Mouse (Mus musculus): ENCODE measurements at regions not wholly inside any gene's neighbourhood (a gene's known extent, or its start where the extent isn't known, plus 50 kb on each side); places are given as distances from the start of the nearest gene placed in this dataset.

DNA sequence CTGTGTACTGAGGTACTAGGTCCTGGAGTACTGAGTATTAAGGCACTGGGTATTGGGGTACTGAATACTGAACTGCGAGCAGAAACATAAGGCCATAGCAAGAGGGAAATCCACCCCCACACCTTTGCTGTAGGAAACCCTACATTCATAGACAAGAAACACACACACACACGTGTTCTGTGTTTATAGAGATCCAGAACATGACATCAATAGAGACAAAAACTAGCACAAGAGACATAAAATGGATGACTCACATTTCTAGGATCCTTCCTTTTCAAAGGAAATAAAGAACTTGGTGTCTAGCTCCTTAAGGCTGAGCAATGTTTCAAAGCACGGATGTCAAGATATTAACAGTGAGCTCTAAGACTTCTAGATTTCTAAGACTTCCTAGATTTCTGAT is 49.9 kb upstream of the Nepro start:
- DNase-seq (ENCODE audit: low spot score in 2 of 2): no peak

DNA sequence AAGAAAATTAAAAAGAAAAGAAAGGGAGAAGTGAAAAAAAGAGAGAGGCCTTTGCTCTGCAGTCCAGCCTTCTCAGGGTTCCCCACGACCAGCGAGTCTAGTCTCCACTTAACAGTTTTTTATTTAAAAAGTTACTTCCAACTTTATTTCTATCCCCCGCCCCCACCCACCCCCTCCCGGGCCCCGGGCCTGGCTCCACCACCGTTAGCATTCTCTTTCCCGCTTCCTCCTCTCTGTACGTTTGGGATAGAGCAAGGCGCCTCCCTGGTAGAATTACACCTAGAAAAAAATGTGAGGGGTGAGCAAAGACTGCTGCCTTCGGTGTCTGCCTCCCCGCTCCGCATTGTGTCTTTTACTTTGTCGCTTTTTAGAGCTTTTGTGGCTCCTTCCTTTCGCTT is 51.7 kb upstream of the Nepro start:
- no peak for DNase-seq (ENCODE audit: low spot score in 2 of 2)

DNA sequence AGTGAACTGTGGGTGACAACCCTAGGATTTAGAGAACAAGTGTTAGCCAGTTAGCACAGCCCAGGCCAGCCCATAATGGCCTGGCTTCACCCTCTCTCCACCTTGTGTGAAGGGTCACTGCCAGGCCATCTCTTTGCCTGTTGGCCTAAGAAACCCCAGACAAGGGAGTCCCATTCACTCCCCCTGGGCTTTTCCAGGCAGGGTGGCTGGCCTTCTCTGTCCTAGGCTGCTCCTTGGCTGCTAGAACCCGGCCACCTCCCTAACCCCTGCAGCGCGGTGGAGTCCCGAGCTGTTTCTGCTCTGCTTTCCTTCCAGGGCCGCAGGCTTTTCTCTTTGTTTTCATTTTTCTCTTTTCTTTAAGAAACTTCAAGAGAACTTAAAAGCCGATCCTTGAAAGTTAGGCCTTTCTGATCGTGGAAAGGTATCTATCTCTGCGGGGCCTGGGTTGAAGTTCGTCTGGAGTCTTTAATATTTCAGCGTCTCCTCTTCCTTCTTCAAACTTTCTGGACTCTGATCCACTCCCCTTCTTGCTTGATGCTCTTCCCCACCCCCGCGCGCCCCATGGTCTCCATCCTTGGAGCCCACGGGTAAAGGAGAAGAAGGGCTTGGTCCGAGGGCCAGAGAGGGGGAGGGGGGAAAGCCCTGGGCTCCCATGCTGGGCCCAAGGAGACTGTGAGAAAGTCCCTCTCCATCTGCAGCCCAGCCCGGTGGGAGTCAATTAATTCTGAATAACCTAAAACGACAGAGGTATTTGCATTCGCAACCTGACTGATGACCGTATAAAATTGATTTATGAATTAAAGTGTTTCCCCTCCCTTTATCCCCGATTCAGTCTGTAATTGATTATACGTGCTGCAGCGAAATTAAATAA is 52.3 kb upstream of the Nepro start:
- DNase-seq (ENCODE audit: low spot score in 2 of 2): no peak

DNA sequence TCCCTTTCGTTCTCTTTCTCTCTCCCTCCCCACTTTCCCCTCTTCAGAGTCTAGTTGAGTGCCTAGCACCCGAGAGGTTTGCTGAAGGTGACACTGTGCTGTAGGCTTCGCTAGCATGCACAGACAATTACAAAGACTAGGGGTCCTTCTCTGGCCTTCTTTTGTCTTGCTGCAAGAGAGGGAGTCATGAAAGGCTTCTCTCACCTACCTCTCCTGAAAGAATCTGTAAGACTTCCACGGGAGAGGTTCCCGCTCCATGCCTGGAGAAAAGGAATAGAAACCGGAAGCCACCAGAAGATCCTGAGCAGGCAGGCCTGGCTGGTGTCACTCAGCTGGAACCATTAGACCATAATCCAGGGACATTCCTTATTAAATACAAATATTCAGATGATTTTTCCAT is 56.0 kb upstream of the Nepro start:
- no peak for DNase-seq (ENCODE audit: low spot score in 2 of 2)

DNA sequence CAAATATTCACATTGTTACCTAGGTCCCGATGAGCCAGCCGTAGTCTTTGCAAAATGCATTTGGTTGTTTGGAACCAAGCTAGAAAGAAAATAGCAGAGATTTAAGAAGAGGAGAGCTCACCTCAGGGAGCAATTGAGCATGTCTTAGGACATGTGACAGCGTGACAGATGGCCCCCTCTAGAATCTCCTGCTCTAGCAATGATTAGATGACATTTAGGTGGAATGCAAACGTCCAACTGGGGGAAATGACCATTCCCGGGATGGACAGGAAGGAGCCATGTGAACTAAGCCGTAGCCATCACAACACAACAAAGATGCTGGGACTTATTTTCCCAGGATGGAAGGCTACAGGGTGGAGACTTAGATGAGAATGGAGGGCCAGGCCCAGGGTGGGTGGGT is 57.0 kb upstream of the Nepro start:
- no peak for DNase-seq (ENCODE audit: low spot score in 2 of 2)

DNA sequence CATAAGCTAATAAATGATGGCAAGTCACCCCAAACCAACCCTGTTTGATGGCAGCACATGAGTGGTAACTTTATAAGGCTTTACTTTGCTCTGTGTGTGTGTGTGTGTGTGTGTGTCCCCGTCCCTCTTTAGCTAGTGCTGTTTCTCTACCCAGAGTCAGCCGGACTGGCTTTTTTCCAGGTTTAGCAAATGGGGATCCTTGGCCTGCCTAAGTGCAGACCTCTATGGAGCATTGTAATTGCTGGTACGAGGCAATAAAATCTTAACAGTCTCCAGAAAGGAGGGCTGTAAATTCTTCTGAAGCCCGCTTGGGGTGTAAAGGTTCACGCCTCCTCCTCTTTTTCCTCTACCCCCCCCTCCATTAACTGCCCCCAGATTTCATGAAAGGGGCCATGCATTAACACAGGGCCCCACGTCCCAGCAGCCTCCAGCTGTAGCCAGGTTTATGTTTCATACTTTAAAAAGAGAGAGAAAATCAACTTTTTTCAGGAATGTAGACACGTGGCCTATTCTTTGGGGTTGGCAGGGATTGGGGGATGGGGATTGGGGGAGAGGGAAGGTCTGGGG is 57.6 kb upstream of the Nepro start:
- no peak for DNase-seq (ENCODE audit: low spot score in 2 of 2)

DNA sequence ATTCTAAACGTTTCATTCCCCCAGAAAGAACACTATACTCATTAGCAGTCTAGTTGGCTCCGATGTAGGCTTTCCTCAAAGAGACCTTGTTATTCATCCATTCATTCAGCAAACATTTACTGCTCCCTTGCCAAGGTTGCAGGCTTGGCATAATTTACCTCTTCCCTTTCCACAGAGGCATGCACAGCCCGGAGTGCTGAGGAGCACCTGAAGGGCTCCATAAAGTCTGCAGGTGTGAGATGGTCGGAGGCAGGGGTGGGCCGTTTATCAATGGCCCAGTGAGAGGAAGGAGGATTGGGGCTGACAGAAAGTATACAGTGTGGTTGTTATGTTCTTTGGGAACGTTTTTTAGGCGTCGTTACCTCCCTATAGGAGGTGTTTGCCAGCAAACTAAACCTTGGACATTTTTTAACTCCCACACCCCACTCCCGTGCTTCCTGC is 58.6 kb upstream of the Nepro start:
- DNase-seq (ENCODE audit: low spot score in 2 of 2): no peak

DNA sequence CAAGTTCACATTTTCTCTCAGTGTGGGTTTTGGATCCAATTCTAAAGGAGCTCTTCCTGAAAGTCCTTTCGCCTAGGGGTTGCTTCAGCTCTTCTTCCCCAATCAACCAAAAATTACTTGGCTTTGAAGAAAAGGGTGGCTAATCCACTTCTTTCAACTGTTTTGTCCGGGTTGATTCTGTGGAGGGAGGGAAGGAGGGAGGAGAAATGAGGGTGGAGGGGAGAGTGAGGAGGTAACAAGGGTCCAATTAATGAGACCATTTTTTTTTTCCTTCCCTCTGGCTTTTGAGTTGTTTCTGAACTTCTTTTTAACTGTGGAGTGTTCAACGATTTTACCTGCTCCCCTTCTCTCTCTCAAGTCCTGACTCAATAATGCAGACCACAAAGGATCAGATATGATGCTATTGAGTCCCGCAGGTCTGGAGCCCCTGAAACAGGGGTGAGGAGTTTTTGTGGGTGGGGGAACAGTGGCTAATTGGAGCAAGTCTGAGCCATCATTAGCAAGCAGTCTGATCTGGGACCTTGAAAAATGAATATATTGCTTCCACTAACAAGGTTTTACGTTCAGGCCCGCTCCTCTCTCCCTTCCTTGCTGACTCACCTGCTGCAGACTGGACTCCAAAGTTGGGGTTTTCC is 61.0 kb upstream of the Nepro start:
- no peak for DNase-seq (ENCODE audit: low spot score in 2 of 2)

DNA sequence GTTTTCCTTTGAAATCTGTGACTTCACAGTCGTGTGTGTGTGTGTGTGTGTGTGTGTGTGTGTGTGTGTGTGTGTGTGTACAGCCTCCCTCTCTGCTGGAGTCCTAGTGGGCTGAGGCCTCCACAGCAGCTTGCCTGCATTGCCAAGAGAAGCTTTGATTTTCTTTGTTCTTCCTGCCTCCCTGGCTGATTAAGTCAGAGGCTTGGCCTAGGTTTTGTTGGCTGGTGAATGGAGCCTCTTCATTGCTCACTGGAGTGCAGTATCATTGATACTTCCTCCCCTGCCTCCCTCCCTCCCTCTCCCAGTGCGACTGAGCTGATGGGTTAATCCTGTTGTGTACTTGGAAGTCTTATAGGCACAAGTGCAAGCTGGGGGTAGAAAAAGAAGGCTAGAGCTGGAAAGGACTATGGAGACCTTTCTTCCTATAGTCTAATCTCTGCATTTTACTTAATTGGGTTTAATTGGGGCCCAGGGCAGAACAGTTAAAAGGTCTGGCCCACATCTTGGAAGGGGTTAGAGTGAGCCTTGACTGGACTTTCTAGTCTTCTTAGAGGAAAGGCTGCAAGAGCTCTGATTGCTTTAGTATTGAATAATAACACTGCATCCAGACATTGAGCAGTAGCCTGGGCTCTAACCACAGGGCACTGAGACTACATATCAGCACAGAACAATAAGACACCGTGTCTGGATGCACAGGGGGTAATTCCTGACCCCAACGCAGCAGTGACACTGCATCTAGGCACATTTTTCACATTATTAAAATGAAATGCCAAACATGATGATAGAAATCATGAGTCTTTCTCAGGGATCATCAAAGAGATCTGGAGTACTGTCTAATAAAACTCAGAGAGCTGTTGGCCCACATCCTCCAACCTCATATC is 62.9 kb upstream of the Nepro start:
- peak in 1 of 2 experiments; percentile 25 for DNase-seq (ENCODE audit: low spot score in 2 of 2)

DNA sequence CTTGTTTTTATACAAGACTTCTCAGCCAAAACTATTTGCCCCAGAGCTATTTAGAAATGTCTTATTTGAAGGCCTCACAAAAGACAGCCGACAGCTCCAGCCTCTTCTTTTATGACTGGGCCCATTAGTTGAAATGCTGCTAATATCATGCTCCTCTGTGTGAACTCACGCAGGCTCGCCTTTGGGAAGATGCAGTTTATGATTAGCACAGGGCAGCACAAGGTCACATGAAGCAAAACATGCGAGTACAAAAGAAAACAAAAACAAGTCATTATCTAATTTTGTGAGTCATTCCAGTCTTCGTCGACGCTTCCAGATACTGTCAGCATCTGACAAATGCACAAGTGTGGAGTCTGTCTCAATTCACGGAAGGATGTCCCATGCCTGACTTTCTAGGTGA is 65.8 kb upstream of the Nepro start:
- DNase-seq (ENCODE audit: low spot score in 2 of 2): no peak

DNA sequence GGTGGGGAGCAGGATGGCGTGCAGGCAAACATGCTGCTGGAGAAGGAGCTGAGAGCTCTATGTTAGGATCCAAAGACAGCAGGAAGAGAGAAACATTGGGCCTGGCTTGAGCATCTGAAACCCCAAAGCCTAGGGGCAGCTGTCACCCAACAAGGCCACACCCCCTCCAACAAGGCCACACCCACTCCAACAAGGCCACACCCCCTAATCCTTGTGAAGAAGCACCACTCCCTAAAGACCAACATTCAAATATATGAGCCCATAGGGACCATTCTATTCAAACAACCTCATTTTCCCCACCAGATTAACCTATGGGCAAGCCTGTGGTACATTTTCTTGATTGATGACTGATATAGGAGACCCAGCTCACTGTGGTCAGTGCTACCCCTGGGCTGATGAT is 67.9 kb upstream of the Nepro start:
- DNase-seq (ENCODE audit: low spot score in 2 of 2): no peak

DNA sequence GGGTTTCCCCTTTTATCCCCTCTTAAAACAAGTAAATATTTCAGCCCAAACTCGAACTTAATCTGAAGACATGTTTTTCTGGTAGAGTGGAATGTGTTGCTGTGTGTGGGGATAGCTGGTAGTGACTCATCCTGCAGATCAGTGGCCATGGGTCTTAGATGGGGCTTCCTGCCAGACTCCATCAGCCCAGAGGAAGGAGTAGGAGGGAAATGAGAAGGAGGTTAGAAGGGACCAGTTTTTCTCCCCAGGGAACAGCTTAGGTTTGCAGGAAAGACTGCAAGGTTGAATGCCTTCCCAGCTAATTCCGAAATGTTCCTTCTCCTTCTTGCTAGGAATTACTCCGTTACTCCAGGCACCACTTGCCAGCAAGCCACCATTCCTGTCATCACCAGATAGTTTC is 68.8 kb upstream of the Nepro start:
- DNase-seq (ENCODE audit: low spot score in 2 of 2): no peak

DNA sequence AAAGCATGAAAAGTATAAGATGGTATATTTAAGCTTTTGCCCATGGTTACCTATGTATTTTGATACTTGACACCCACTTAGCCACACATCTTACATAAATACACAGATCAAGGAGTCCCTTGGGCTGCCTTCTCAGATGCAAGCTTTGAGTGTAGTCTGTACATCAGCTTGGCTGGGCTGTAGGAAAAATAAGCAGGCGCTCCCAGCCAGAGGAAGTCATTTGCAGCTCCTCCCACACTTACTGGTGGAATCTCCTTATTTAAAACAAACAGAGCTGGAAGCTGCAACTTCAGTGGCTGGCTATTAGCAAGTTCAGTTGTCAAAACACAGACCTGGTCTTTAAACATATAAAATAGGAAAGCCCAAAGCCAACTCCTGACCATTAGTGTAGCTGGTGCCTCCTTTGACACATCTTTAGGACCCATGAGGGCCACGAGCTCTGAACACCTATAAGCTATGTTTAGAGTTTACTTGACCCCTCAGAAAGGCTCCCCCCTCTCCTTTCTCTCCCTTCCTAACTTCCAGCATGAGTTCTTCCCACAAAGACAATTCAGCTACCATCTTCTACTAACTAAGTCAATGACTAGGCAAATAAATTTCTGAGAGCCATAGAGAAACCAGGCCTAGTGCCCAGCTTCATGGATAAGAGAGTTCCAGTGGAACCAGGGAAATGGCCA is 75.4 kb upstream of the Nepro start:
- DNase-seq (ENCODE audit: low spot score in 2 of 2): no peak

DNA sequence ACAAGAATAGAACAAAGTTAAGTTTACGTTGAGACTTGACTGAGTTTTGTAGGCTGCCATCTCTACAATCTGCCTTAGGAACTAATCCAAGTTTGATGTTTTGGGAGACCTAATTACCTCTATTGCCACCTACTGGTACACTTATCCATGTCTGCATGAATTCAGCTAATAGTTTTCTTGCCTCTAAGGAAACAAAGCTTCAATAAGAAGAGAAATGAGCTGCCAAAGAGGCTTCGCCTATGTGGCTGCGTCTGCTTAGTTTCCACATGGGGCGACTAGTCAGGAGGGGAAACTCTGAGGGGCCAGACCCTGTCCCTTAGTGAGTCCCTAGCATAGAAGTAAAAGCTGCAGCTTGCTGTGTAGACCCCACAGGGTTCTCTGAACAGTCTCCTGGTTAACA is 80.1 kb upstream of the Nepro start:
- no peak for DNase-seq (ENCODE audit: low spot score in 2 of 2)

DNA sequence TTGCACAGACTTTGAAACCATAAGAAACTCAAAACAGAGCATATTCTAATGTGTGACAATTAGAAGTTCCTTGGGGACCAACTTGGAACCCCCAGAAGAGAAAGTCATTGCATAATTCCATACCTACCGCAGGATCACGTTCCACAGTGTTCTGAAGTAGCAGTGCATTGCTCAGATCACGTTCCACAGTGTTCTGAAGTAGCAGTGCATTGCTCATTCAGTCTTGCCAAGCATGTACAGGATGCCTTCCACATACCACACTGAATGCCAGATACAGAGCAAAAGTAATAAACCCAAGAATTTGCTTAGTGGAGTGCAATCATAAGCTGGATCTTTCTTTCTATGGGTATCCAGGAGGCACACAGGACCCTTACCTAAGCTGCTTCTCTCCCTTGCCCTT is 78.4 kb upstream of the Boc start:
- DNase-seq (ENCODE audit: low spot score in 2 of 2): no peak

DNA sequence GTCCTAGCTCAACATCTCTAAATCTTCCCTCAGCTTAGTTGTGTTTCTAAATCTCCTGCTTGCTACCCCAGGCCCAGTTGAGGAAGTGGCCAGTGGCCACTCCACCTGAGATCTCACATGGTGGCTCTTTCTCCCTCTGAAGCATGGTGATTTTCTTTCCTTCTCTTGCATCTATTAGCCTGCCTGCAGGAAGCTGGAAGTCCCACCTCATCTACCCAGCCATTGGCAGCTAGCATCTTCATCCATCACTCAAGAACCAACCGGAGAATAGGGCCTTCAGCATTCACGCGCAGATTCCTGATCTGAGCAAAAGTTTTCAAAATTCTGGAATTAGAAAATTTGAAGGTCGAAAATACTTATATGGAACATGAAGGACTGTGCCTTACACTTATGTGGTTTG is 75.8 kb upstream of the Boc start:
- no peak for DNase-seq (ENCODE audit: low spot score in 2 of 2)

DNA sequence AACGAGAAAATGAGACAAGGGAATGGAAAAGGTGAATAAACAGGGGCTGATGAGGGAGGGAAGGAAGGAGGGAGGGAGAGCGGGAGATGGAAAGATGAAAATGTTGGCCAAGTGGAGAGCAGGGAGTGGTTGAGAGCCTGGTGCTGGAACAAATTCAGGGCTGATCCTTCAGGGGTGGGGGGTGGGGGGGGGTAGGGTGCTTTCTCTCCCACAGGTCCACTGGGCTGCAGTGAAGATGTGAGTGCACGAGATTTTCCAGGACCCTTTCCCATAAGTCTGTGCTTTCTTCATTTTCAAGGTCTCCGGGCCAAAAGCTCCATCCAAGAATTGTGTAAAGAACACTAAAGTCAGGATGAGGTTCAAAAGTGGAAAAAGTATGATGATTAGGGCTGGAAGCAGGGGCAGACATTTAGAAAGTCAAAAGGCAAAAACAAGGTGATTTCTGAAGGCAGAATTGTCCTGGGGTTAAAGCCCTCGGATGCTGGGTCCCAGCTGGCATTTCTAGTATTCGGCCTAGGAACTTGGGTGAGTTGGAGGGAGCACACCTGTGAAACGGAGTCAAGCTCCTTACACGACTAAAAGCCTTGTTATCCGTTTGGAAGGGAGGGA is 74.5 kb upstream of the Boc start:
- DNase-seq (ENCODE audit: low spot score in 2 of 2): no peak

DNA sequence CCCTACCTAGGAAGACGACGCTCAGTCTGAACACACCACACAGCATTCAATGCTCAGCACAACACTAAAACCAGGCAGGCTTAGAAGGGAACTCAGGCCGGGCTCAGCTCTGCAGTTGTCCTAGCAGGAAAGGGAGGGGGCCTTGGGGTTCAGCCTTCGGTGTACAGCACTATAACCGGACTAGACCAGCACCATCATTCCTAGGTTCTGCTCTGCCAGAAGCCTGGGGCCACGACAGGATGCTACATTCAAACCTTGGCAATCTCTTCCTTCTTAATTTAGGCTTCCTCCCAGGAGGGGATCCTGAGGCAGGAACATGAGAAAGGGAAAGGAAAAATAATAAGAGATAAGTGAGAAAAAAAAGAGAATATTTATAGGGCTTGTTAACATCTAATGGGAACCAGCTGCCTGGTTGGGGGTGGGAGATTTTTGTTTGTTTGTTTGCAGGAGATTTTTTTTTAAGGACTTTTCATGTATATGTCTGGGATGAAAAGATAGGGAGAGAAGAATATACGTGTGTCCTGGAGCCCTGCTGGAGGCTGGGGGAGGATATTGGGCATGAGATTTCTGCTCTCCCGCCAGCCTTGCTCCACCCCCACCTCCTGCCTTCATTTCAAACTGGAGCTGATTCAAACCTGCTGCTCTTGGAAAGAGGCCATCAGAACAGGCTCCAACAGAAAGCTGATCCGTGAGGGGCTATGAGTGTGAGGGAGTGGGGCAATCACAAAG is 73.8 kb upstream of the Boc start:
- peak; percentile 54 to 80 for DNase-seq (ENCODE audit: low spot score in 2 of 2)

DNA sequence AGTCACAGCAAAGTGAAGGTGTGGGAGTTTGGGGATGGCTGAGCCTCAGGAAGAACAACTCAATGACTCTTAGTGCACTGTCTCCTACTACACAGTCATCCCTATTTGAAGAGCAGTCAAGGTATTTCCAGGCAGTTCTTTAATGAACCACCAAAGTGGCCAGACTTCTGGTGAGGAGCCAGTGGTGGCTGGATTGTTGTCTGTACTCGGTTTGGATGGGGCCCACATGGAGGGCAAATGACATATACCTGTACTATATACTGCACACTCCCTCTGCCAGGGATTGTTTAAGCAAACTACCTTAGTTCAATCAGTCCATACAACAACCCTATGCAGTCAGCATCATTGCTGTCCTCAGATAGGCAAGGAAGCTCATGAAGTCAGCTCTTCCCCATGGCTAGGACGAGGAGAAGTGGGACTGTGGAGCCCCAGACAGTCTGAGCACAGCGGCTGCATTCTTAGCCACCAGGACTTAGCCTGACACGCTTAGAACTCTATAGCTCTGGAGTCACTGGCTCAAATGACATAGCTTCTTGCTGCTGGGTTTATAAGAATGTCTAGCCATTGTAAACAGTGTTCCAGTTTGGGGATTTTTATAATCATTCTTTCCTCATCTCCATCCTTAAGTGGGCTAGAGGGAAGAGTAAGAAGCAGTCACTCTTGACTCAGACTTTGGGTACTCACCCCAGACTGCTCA is 72.8 kb upstream of the Boc start:
- no peak for DNase-seq (ENCODE audit: low spot score in 2 of 2)

DNA sequence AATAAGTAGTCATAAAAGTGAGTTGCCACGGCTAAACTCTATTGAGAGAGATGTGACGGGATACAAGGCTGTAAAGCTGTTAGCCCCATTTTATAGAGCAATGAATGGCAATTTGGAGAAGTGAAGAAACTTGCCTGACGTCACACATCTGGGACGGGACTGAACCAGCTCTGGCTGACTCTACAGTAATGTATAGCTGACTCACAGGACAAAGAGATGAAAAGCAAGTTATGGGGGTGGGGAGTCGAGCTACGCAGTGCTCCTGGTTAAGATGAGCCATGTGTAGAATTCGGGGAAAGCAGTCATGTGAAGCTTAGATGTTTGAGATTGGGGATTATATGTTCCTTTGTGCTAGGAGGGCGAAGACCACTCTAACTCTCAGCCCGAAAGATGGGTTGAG is 72.2 kb upstream of the Boc start:
- DNase-seq (ENCODE audit: low spot score in 2 of 2): no peak
